In genomic region chr3:54943067-54943810, GRCm38 (mm10) we compare ENCODE assay signal across 21 mouse cellular contexts. TPM values are rescaled to one million over a fixed set of nuclear protein-coding genes. Genes with fewer than 3 reads are reported as not detected.
DNase-seq lines count a peak whose midpoint lies in the region; ATAC-seq lines count a peak whose summit lies in the region.
"Had no signal": no experiment of that assay in that cellular context is flagged by ENCODE, and none has a peak within 500 bp of the region (broad histone marks: within the 10 kb centered on the region; RNA-seq: fewer than 3 reads in every experiment).

No protein-coding gene starts in this region.

- H3K27me3 ChIP-seq in hindbrain, embryonic 15.5 days = no peaks in the 10 kb centered on the region
- no peaks in the 10 kb centered on the region for H3K27me3 ChIP-seq in hindbrain, embryonic 13.5 days
- H3K27me3 ChIP-seq in forebrain, embryonic 14.5 days (replicated peaks; ENCODE audit: control insufficient read depth, insufficient read depth, low read length) = no peaks in the 10 kb centered on the region
- H3K27me3 ChIP-seq in midbrain, embryonic 14.5 days (ENCODE audit: control insufficient read depth, insufficient read depth, low read length) = no peaks in the 10 kb centered on the region

- no peak overlapping the region for H3K9ac ChIP-seq in hindbrain, embryonic 15.5 days
- H3K9ac ChIP-seq in hindbrain, embryonic 13.5 days = no peak overlapping the region
- no peak overlapping the region for H3K9ac ChIP-seq in forebrain, embryonic 14.5 days (ENCODE audit: low read length)
- no peak overlapping the region for H3K9ac ChIP-seq in midbrain, embryonic 14.5 days (replicated peaks; ENCODE audit: low read length)

- peak; percentile 48 for ATAC-seq in hindbrain, embryonic 15.5 days (ENCODE audit: low FRiP score, low read depth)
- ATAC-seq in hindbrain, embryonic 13.5 days (ENCODE audit: low FRiP score) = no peak
- peak; percentile 75 for ATAC-seq in forebrain, embryonic 14.5 days
- ATAC-seq in midbrain, embryonic 14.5 days (ENCODE audit: low FRiP score, low TSS enrichment) = no peak

- no peaks in the 10 kb centered on the region for H3K36me3 ChIP-seq in hindbrain, embryonic 15.5 days
- H3K36me3 ChIP-seq in hindbrain, embryonic 13.5 days = no peaks in the 10 kb centered on the region
- H3K36me3 ChIP-seq in forebrain, embryonic 14.5 days (ENCODE audit: control insufficient read depth, insufficient read depth, low read length) = no peaks in the 10 kb centered on the region
- no peaks in the 10 kb centered on the region for H3K36me3 ChIP-seq in midbrain, embryonic 14.5 days (ENCODE audit: control insufficient read depth, insufficient read depth, low read length)
- H3K36me3 ChIP-seq: G1E had no signal

- H3K4me2 ChIP-seq in hindbrain, embryonic 15.5 days = no peak overlapping the region
- no peak overlapping the region for H3K4me2 ChIP-seq in hindbrain, embryonic 13.5 days
- H3K4me2 ChIP-seq in forebrain, embryonic 14.5 days (ENCODE audit: low read length) = no peak overlapping the region
- H3K4me2 ChIP-seq in midbrain, embryonic 14.5 days (ENCODE audit: low read length) = no peak overlapping the region

- no peaks in the 10 kb centered on the region for H3K9me3 ChIP-seq in hindbrain, embryonic 15.5 days
- no peaks in the 10 kb centered on the region for H3K9me3 ChIP-seq in hindbrain, embryonic 13.5 days
- no peaks in the 10 kb centered on the region for H3K9me3 ChIP-seq in forebrain, embryonic 14.5 days (replicated peaks; ENCODE audit: control insufficient read depth, low read length)
- no peaks in the 10 kb centered on the region for H3K9me3 ChIP-seq in midbrain, embryonic 14.5 days (ENCODE audit: control insufficient read depth, low read length)
- H3K9me3 ChIP-seq: G1E had no signal

- H3K4me1 ChIP-seq in hindbrain, embryonic 15.5 days (replicated peaks) = no peaks in the 10 kb centered on the region; the same call in 1 of the 2 replicates
- no peaks in the 10 kb centered on the region for H3K4me1 ChIP-seq in hindbrain, embryonic 13.5 days (replicated peaks)
- no peaks in the 10 kb centered on the region for H3K4me1 ChIP-seq in forebrain, embryonic 14.5 days (ENCODE audit: control insufficient read depth, insufficient read depth, low read length)
- H3K4me1 ChIP-seq in midbrain, embryonic 14.5 days (ENCODE audit: control insufficient read depth, insufficient read depth, low read length) = no peaks in the 10 kb centered on the region

- no peak overlapping the region for H3K27ac ChIP-seq in hindbrain, embryonic 15.5 days (replicated peaks)
- no peak overlapping the region for H3K27ac ChIP-seq in hindbrain, embryonic 13.5 days
- no peak overlapping the region for H3K27ac ChIP-seq in forebrain, embryonic 14.5 days (ENCODE audit: low read depth, low read length)
- no peak overlapping the region for H3K27ac ChIP-seq in midbrain, embryonic 14.5 days (replicated peaks; ENCODE audit: low read depth, low read length)

- no peak overlapping the region for H3K4me3 ChIP-seq in hindbrain, embryonic 15.5 days
- H3K4me3 ChIP-seq in hindbrain, embryonic 13.5 days = no peak overlapping the region
- H3K4me3 ChIP-seq in forebrain, embryonic 14.5 days (ENCODE audit: low read depth, low read length) = no peak overlapping the region
- no peak overlapping the region for H3K4me3 ChIP-seq in midbrain, embryonic 14.5 days (replicated peaks; ENCODE audit: low read depth, low read length)

- WGBS in hindbrain, embryonic 15.5 days = 59% methylated on average over 6 of the region's 6 CpGs
- 64% methylated on average over 6 of the region's 6 CpGs for WGBS in hindbrain, embryonic 13.5 days
- WGBS in forebrain, embryonic 14.5 days = 41% methylated on average over 6 of the region's 6 CpGs
- 57% methylated on average over 6 of the region's 6 CpGs for WGBS in midbrain, embryonic 14.5 days

- DNase-seq in lung, postnatal 36 days = peak; percentile 1
- no peak for DNase-seq in lung, postnatal 10 days
- peak; percentile 84 for DNase-seq in forebrain, embryonic 14.5 days (ENCODE audit: low spot score)
- DNase-seq in midbrain, embryonic 14.5 days = peak; percentile 25
- DNase-seq in adrenal gland, postnatal 36 days = no peak
- no peak for DNase-seq in layer of hippocampus, adult 9-10 months (ENCODE audit: low spot score)
- DNase-seq: cerebellum, adult 11 months; cerebellum, postnatal 14 days; gastrocnemius, postnatal 14 days; kidney, postnatal 4 days; liver; lung, adult 18-20 months; lung, postnatal 4 days; spleen, adult 18-20 months; thymus, adult 2 months had no signal

RNA-seq across cellular contexts. Expression of gene Sertm1, which starts 27.6 kb away (rescaled TPM):
- polyA plus RNA-seq in hindbrain, embryonic 15.5 days (2015; fragmentation: Nextera tagmentation; extraction: Ambion mirVana) = 1.2 and 1.4 TPM in 2 replicates
- 0.80 and 1.4 TPM in 2 replicates for polyA plus RNA-seq in hindbrain, embryonic 13.5 days (2015; fragmentation: Nextera tagmentation; extraction: Ambion mirVana)
- polyA plus RNA-seq in forebrain, embryonic 14.5 days (2014; fragmentation: Nextera tagmentation; extraction: Ambion mirVana) = 1.4 and 1.5 TPM in 2 replicates
- polyA plus RNA-seq in midbrain, embryonic 14.5 days (2014; fragmentation: Nextera tagmentation; extraction: Ambion mirVana) = 1.3 and 2.7 TPM in 2 replicates
- not detected for total RNA-seq in adrenal gland, postnatal 36 days (2021)
- total RNA-seq: adrenal gland, adult 18-20 months; gastrocnemius, postnatal 14 days had no signal
- polyA plus RNA-seq: G1E; stomach, embryonic 14.5 days; urinary bladder, adult 2 months had no signal

Comparison
In these comparisons a context has a peak if more than half of its experiments do, and no peak if none do; other contexts are left out.
1. ATAC-seq: peak in hindbrain, embryonic 15.5 days (single experiment) and forebrain, embryonic 14.5 days (single experiment); none in hindbrain, embryonic 13.5 days (single experiment) and midbrain, embryonic 14.5 days (single experiment).
2. DNase-seq: peak in lung, postnatal 36 days (single experiment), forebrain, embryonic 14.5 days (single experiment) and midbrain, embryonic 14.5 days (single experiment); none in lung, postnatal 10 days (single experiment), adrenal gland, postnatal 36 days (0 of 2) and layer of hippocampus, adult 9-10 months (single experiment).